In the genomic region with DNA sequence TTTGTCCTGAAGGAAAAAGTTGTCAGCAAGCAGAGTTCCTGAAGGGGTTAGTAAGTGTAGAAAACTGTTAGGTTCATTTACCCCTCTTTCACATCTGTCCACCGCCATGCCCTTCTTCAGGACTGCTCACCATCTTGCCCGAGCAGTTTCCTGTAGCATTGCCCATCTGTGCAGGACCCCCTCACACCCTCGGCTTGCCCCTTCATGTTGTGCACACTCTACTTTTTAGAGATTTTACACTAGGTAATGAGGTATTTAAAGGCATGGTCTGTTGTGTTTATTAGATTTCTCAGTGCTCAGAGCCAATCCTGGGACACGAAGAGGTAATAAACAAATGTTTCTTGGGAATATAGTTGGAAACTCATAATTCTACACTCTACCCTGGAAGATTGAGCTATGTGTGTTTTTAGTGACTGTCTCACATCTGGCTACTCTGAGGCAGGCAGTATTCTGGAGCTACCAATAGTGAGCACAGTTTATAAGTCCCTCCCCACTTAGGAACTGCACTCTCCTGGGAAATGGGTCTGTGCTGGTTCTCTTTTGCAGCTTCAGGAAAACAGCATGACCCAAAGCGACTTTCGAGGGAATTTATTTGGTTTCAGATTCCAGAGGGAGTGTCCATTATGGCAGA, we compare ENCODE assay signal across 21 mouse cellular contexts.
"Had no signal": no experiment of that assay in that cellular context is flagged by ENCODE, and none has a peak within 500 bp of the region (broad histone marks: within the 10 kb centered on the region; RNA-seq: fewer than 3 reads in every experiment).

No protein-coding gene starts in this region.

- H3K4me2 ChIP-seq: lung, embryonic 14.5 days; midbrain, embryonic 12.5 days; neural tube, embryonic 13.5 days; neural tube, embryonic 15.5 days; stomach, embryonic 15.5 days had no signal

- H3K36me3 ChIP-seq: midbrain, embryonic 12.5 days; neural tube, embryonic 15.5 days; stomach, embryonic 15.5 days had no signal

- H3K9me3 ChIP-seq: midbrain, embryonic 10.5 days; midbrain, embryonic 12.5 days; neural tube, embryonic 13.5 days; neural tube, embryonic 15.5 days; stomach, embryonic 15.5 days had no signal

- H3K27ac ChIP-seq: midbrain, embryonic 10.5 days; midbrain, embryonic 12.5 days; neural tube, embryonic 13.5 days; neural tube, embryonic 15.5 days; stomach, embryonic 15.5 days; stomach, postnatal 0 days had no signal

- H3K27me3 ChIP-seq: midbrain, embryonic 12.5 days; neural tube, embryonic 13.5 days; neural tube, embryonic 15.5 days; stomach, embryonic 15.5 days had no signal

- H3K9ac ChIP-seq: lung, embryonic 14.5 days; midbrain, embryonic 12.5 days; neural tube, embryonic 13.5 days; neural tube, embryonic 15.5 days; stomach, embryonic 15.5 days had no signal

- H3K4me3 ChIP-seq: midbrain, embryonic 10.5 days; midbrain, embryonic 12.5 days; myocyte; neural tube, embryonic 13.5 days; neural tube, embryonic 15.5 days; stomach, embryonic 15.5 days had no signal

- ATAC-seq: midbrain, embryonic 16.5 days had no signal

- H3K4me1 ChIP-seq: midbrain, embryonic 12.5 days; stomach, embryonic 15.5 days had no signal

- DNase-seq: lung, adult 18-20 months; lung, embryonic 14.5 days; lung, postnatal 10 days; lung, postnatal 4 days; midbrain, embryonic 14.5 days; retina, postnatal 1 day; right cerebral cortex, adult 18-20 months; right cerebral cortex, postnatal 25 days; right cerebral cortex, postnatal 4 days; spleen, adult 18-20 months; thymus, adult 2 months; thymus, postnatal 25 days; thymus, postnatal 4 days had no signal
